Mouse (Mus musculus) urinary bladder, postnatal 10 days (tissue): ENCODE measurements around the gene Csnk1e.

Experiments
- DNase-seq: peaks from one replicate; pipeline ENCODE4 v3.0.0; 2022; ENCODE audit warnings: low spot score

The Csnk1e gene

GRCm38 (mm10) chr15:79422715-79423243 is 32.6 kb downstream of the Csnk1e start:
- DNase-seq: no peak

- no peak for DNase-seq
Measured at GRCm38 (mm10) chr15:79418677-79419076, 36.7 kb downstream of the Csnk1e start.

- DNase-seq: no peak
Measured at GRCm38 (mm10) chr15:79418265-79418664, 37.1 kb downstream of the Csnk1e start.

GRCm38 (mm10) chr15:79417379-79417778 is 38.0 kb downstream of the Csnk1e start:
- no peak for DNase-seq

- no peak for DNase-seq
Measured at GRCm38 (mm10) chr15:79416460-79417085, 38.8 kb downstream of the Csnk1e start.

- DNase-seq: no peak
Measured at GRCm38 (mm10) chr15:79414513-79414912, 40.9 kb downstream of the Csnk1e start.

- DNase-seq: no peak
Measured at GRCm38 (mm10) chr15:79413802-79414201, 41.6 kb downstream of the Csnk1e start.

- no peak for DNase-seq
Measured at GRCm38 (mm10) chr15:79413201-79413600, 42.2 kb downstream of the Csnk1e start.

- DNase-seq: no peak
Measured at GRCm38 (mm10) chr15:79411363-79412065, 43.9 kb downstream of the Csnk1e start.

GRCm38 (mm10) chr15:79409077-79409573 is 46.2 kb downstream of the Csnk1e start:
- DNase-seq: no peak

- no peak for DNase-seq
Measured at GRCm38 (mm10) chr15:79406564-79406963, 48.8 kb downstream of the Csnk1e start.

- DNase-seq: no peak
Measured at GRCm38 (mm10) chr15:79404277-79404676, 51.1 kb downstream of the Csnk1e start.

- no peak for DNase-seq
Measured at GRCm38 (mm10) chr15:79403763-79404210, 51.6 kb downstream of the Csnk1e start.

- peak; percentile 45 for DNase-seq
Measured at GRCm38 (mm10) chr15:79402836-79403762, 52.3 kb downstream of the Csnk1e start, which contains the start of gene Tmem184b. Tmem184b (minus strand) TSS chr15:79403569.

GRCm38 (mm10) chr15:79402176-79402575 is 53.2 kb downstream of the Csnk1e start:
- DNase-seq: no peak

GRCm38 (mm10) chr15:79400975-79401365 is 54.4 kb downstream of the Csnk1e start:
- DNase-seq: no peak

GRCm38 (mm10) chr15:79400134-79400974 is 55.0 kb downstream of the Csnk1e start:
- DNase-seq: no peak

- DNase-seq: no peak
Measured at GRCm38 (mm10) chr15:79399231-79400052, 55.9 kb downstream of the Csnk1e start.

- DNase-seq: no peak
Measured at GRCm38 (mm10) chr15:79396736-79397135, 58.6 kb downstream of the Csnk1e start.

GRCm38 (mm10) chr15:79395281-79395680 is 60.1 kb downstream of the Csnk1e start:
- DNase-seq: no peak
